Mouse (Mus musculus) forebrain, embryonic 11.5 days (tissue): ENCODE measurements around the gene Pde4d. TPM values are rescaled to one million over a fixed set of nuclear protein-coding genes. Genes with fewer than 3 reads are reported as not detected.

Source experiments
- ATAC-seq: fragments of 200-750 bp; cut with Nextera tagmentation; replicated peaks from 2 replicates; pipeline ENCODE4 v1.8.0; 2017; ENCODE audit warnings: moderate TSS enrichment; ENCODE audit not compliant: low FRiP score
- DNase-seq: peaks from one replicate; pipeline ENCODE4 v3.0.0-alpha.2; 2017; ENCODE audit warnings: low spot score
- H3K27ac ChIP-seq: fragments of 300-500 bp; sonication (generic); 2 replicates; pipeline ENCODE4 v1.5.1; 2014; ENCODE audit warnings: low read depth, low read length
- H3K27me3 ChIP-seq: fragments of 300-500 bp; sonication (generic); 2 replicates; pipeline ENCODE4 v1.6.1; 2014; ENCODE audit warnings: mild to moderate bottlenecking, low read length, mixed read lengths; ENCODE audit not compliant: control insufficient read depth, insufficient read depth
- H3K36me3 ChIP-seq: fragments of 300-500 bp; sonication (generic); 2 replicates; pipeline ENCODE4 v1.6.1; 2014; ENCODE audit warnings: mild to moderate bottlenecking, low read length, moderate library complexity, mixed read lengths; ENCODE audit not compliant: control insufficient read depth, insufficient read depth
- H3K4me1 ChIP-seq: fragments of 300-500 bp; sonication (generic); replicated peaks from 2 replicates; pipeline ENCODE4 v1.6.1; 2014; ENCODE audit warnings: low read length, mixed read lengths; ENCODE audit not compliant: control insufficient read depth, insufficient read depth
- H3K4me2 ChIP-seq: fragments of 300-500 bp; sonication (generic); 2 replicates; pipeline ENCODE4 v1.6.1; 2014; ENCODE audit warnings: low read depth, mild to moderate bottlenecking, low read length, moderate library complexity, mixed read lengths; ENCODE audit not compliant: severe bottlenecking
- H3K4me3 ChIP-seq: fragments of 300-500 bp; sonication (generic); 2 replicates; pipeline ENCODE4 v1.5.1; 2014; ENCODE audit warnings: low read depth, low read length
- H3K9ac ChIP-seq: fragments of 300-500 bp; sonication (generic); 2 replicates; pipeline ENCODE4 v1.6.1; 2014; ENCODE audit warnings: low read length
- H3K9me3 ChIP-seq: fragments of 300-500 bp; sonication (generic); 2 replicates; pipeline ENCODE4 v1.6.1; 2016; ENCODE audit warnings: low read length, mixed read lengths; ENCODE audit not compliant: control insufficient read depth
- WGBS: fragments of 180-500 bp; shearing (Covaris S2); extraction: QIAGEN DNeasy Blood & Tissue Kit; methylation state at CpG from one replicate; pipeline ENCODE4 v1.1.7; 2014; 5-methylcytosine and 5-hydroxymethylcytosine counted together
- polyA plus RNA-seq: library from polyadenylated mRNA; unstranded; fragments of >200 nt; fragmentation: Nextera tagmentation; extraction: Ambion mirVana; gene quantifications from 2 replicates; pipeline ENCODE4 v1.2.1, GENCODE M21; 2014

Pde4d gene
- polyA plus RNA-seq, 1 experiment from 2014 or later: 11.9 TPM

- Histone ChIP-seq H3K27me3 (no peaks in the 10 kb centered on the region), H3K36me3 (no peaks in the 10 kb centered on the region), H3K4me3 (no peak overlapping the region), H3K4me1 (no peaks in the 10 kb centered on the region), H3K27ac (no peak overlapping the region), H3K9ac (no peak overlapping the region), H3K4me2 (no peak overlapping the region), H3K9me3 (no peaks in the 10 kb centered on the region)
- DNase-seq (no peak), ATAC-seq (no peak)
- WGBS: 79% methylated on average over 4 of the region's 4 CpGs
Observed at GRCm38 (mm10) chr13:109590048-109590447, 1140.3 kb downstream of the Pde4d start.

DNA sequence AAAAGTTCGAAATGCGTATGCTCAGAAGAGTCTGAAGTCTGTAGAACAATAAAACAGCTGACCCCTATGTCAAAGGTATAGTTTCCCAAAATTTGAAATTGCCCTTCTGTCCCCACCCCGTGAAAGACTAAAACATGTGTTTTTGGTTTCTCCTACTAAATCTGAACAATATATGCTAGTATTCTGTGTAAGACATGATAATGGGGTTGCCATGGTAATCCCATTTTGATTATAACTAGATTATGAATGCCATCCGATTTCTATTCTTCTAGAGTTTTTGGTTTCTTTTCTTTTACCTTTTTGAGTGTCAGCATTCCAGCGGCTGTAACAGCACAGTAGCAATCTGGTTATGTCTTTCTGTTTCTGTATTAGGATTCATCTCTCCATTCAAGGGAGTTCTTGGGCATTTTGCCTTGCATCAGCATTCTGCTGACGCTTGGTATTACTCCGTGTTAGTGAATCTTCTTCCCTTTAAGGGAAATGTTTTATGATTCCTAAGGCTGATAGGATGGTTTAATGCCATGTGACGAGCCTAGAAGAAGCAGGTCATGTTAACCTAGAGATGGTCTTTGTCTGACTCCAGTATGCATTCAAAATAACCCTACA, 1142.5 kb downstream of the Pde4d start:
- H3K9ac ChIP-seq: no peak overlapping the region
- no peaks in the 10 kb centered on the region for H3K4me1 ChIP-seq
- no peaks in the 10 kb centered on the region for H3K36me3 ChIP-seq
- 80% methylated on average over 8 of the region's 8 CpGs for WGBS
- DNase-seq (no peak), ATAC-seq (no peak)
- H3K4me2 ChIP-seq: no peak overlapping the region
- H3K27ac ChIP-seq: no peak overlapping the region
- no peaks in the 10 kb centered on the region for H3K9me3 ChIP-seq
- no peak overlapping the region for H3K4me3 ChIP-seq
- no peaks in the 10 kb centered on the region for H3K27me3 ChIP-seq

DNA sequence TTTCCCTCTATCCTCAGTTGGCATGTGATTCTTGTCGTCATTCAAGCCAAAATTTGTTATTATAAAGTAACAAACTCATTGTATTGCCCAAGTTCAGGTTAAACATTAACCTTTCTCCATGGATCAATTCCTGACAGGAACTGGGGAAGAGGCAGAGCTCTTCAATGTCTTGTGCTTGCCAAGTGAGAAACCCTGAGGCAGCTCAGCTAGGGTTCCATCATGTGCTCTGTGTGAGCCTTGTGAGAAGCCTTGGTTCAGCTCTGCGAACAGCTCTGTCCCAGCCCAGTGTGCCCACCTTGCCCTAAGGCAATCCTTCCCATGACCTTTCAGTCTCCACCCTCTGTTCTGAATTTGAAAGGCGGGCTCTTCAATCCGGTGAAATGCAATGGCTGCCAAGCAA, 1150.0 kb downstream of the Pde4d start:
- no peak for DNase-seq
- 68% methylated on average over 4 of the region's 4 CpGs for WGBS
- H3K27me3 ChIP-seq: no peaks in the 10 kb centered on the region
- no peak overlapping the region for H3K4me3 ChIP-seq
- no peaks in the 10 kb centered on the region for H3K4me1 ChIP-seq
- no peak overlapping the region for H3K27ac ChIP-seq
- H3K36me3 ChIP-seq: no peaks in the 10 kb centered on the region
- H3K9me3 ChIP-seq: no peaks in the 10 kb centered on the region
- no peak for ATAC-seq
- H3K4me2 ChIP-seq: no peak overlapping the region
- no peak overlapping the region for H3K9ac ChIP-seq

- ATAC-seq: no peak
- no peak overlapping the region for H3K4me3 ChIP-seq
- no peak overlapping the region for H3K9ac ChIP-seq
- no peaks in the 10 kb centered on the region for H3K36me3 ChIP-seq
- 93% methylated on average over 2 of the region's 2 CpGs for WGBS
- H3K4me1 ChIP-seq: no peaks in the 10 kb centered on the region
- DNase-seq: no peak
- no peaks in the 10 kb centered on the region for H3K9me3 ChIP-seq
- H3K4me2 ChIP-seq: no peak overlapping the region
- H3K27me3 ChIP-seq: no peaks in the 10 kb centered on the region
- H3K27ac ChIP-seq: no peak overlapping the region
Observed at GRCm38 (mm10) chr13:109604017-109604416, 1154.3 kb downstream of the Pde4d start.

DNA sequence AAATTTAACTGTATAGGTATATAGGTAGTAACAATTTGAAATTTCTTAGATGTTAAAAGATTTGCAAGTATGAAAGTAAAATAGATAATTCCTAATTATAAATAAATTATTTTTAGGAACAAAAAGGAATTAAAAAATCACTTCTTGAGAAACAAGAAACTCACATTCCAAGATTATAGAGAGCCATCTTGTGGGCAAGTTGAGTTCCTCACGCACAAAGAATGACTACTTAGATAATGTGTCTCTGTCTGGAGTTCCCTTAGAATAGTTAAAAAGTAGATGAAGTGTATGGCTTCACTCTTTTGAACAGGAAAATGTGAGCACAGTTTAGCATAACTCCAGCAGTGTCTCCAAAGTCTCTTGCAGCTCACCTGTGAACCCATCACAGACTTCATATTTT, 1155.4 kb downstream of the Pde4d start:
- ATAC-seq: no peak
- H3K27me3 ChIP-seq: no peaks in the 10 kb centered on the region
- H3K4me1 ChIP-seq: no peaks in the 10 kb centered on the region
- H3K4me3 ChIP-seq: no peak overlapping the region
- WGBS: 76% methylated on average over 1 of the region's 1 CpGs
- H3K36me3 ChIP-seq: no peaks in the 10 kb centered on the region
- no peak for DNase-seq
- no peaks in the 10 kb centered on the region for H3K9me3 ChIP-seq
- no peak overlapping the region for H3K27ac ChIP-seq
- no peak overlapping the region for H3K4me2 ChIP-seq
- H3K9ac ChIP-seq: no peak overlapping the region

DNA sequence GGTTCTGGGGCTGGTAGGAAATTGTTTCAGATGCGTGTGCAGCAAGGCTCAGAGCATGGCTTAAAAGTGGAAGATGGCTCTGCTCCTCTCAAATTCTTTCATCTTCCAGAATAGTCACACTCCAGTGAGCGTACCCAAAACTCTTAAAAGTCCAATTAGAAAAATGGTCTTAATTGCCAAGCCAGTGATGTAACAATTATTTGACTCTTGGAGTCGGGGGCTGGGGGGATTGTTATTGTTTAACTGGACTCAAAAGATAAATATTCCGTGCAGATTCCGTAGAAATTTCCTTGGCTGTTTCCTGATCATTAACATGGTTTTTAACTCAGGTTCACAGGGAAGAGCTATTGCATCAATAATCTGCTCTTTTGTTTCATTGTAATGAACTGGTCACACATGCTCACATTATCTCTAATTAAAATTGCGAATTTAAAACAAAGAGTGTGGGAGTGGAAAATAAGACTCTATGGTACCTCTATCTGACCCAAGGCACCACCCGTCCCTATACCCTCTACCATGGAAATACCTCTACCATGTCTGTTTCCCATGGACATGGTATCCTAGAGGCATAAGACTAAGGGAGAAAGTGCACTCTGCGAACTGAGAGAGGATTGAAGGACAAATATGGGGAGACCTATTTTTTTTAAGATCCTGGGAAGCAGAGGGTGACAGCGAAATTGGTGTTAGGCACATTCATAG, 1159.5 kb downstream of the Pde4d start:
- Histone ChIP-seq H3K9me3 (no peaks in the 10 kb centered on the region), H3K9ac (no peak overlapping the region), H3K36me3 (no peaks in the 10 kb centered on the region), H3K4me3 (no peak overlapping the region), H3K4me1 (no peaks in the 10 kb centered on the region), H3K4me2 (no peak overlapping the region), H3K27ac (no peak overlapping the region), H3K27me3 (no peaks in the 10 kb centered on the region)
- 80% methylated on average over 9 of the region's 9 CpGs for WGBS
- DNase-seq (no peak), ATAC-seq (no peak)

- ATAC-seq: peak; percentile 83
- Histone ChIP-seq H3K27ac (no peak overlapping the region), H3K4me3 (no peak overlapping the region), H3K27me3 (no peaks in the 10 kb centered on the region), H3K4me1 (no peaks in the 10 kb centered on the region), H3K36me3 (no peaks in the 10 kb centered on the region), H3K4me2 (no peak overlapping the region), H3K9me3 (no peaks in the 10 kb centered on the region), H3K9ac (no peak overlapping the region)
- DNase-seq: peak; percentile 73
- WGBS: 13% methylated on average over 3 of the region's 3 CpGs
Observed at GRCm38 (mm10) chr13:109609805-109610187, 1160.0 kb downstream of the Pde4d start.

GRCm38 (mm10) chr13:109610772-109611171, 1161.0 kb downstream of the Pde4d start:
- DNase-seq: no peak

GRCm38 (mm10) chr13:109615213-109615784, 1165.6 kb downstream of the Pde4d start:
- no peaks in the 10 kb centered on the region for H3K27me3 ChIP-seq
- no peak overlapping the region for H3K9ac ChIP-seq
- no peak overlapping the region for H3K27ac ChIP-seq
- DNase-seq: no peak
- no peaks in the 10 kb centered on the region for H3K9me3 ChIP-seq
- H3K4me1 ChIP-seq: no peaks in the 10 kb centered on the region
- no peak overlapping the region for H3K4me2 ChIP-seq
- ATAC-seq: no peak
- H3K36me3 ChIP-seq: no peaks in the 10 kb centered on the region
- no peak overlapping the region for H3K4me3 ChIP-seq
- WGBS: 68% methylated on average over 8 of the region's 8 CpGs

More at GRCm38 (mm10) chr13:109610772-109611171, 1161.0 kb downstream of the Pde4d start:
- H3K4me3 ChIP-seq: no peak overlapping the region
- H3K27ac ChIP-seq: no peak overlapping the region
- no peak overlapping the region for H3K9ac ChIP-seq
- no peaks in the 10 kb centered on the region for H3K27me3 ChIP-seq
- no peak for ATAC-seq
- 88% methylated on average over 2 of the region's 2 CpGs for WGBS
- no peaks in the 10 kb centered on the region for H3K4me1 ChIP-seq
- H3K9me3 ChIP-seq: no peaks in the 10 kb centered on the region
- no peaks in the 10 kb centered on the region for H3K36me3 ChIP-seq
- H3K4me2 ChIP-seq: no peak overlapping the region
